Mouse (Mus musculus) liver, adult 2 months (tissue): ENCODE data around the gene Zic4.

Experiments used
- CTCF ChIP-seq: fragments of 200-500 bp; IDR thresholded peaks from 2 replicates; pipeline ENCODE4 v1.5.1; 2011; ENCODE audit warnings: low read depth, low read length, control low read depth
- POLR2A ChIP-seq: fragments of 200-500 bp; IDR thresholded peaks from 2 replicates; pipeline ENCODE4 v1.6.1; 2011; ENCODE audit warnings: low read length, control low read depth; ENCODE audit not compliant: insufficient read depth; ENCODE audit errors: extremely low read depth

GRCm38 (mm10) chr9:91382111-91382379, 19.8 kb downstream of the Zic4 start:
- TF ChIP-seq POLR2A = no peak
- no peak for TF ChIP-seq CTCF
